Mouse (Mus musculus) kidney, adult 11 months (tissue): ENCODE measurements around the gene Ncapg.

Experiments used
- DNase-seq: peaks from one replicate; pipeline ENCODE4 v3.0.0; 2022

Ncapg gene

GRCm38 (mm10) chr5:45709653-45710052 lies 39.9 kb downstream of the Ncapg start:
- no peak for DNase-seq

GRCm38 (mm10) chr5:45718848-45719488 lies 49.2 kb downstream of the Ncapg start:
- no peak for DNase-seq

GRCm38 (mm10) chr5:45733751-45734150 lies 64.0 kb downstream of the Ncapg start:
- DNase-seq = no peak

GRCm38 (mm10) chr5:45737911-45738310 lies 68.2 kb downstream of the Ncapg start:
- no peak for DNase-seq
